Mouse (Mus musculus) kidney, adult 2 months (tissue): ENCODE measurements around the gene Grb7. TPM values are rescaled to one million over a fixed set of nuclear protein-coding genes. Genes with fewer than 3 reads are reported as not detected.

Experiments used
- DNase-seq: peaks from one replicate; pipeline ENCODE4 v3.0.0; 2021
- H3K27ac ChIP-seq: fragments of 200-500 bp; 2 replicates; pipeline ENCODE4 v1.5.1; 2012; ENCODE audit warnings: low read depth, low read length, control low read depth, inconsistent platforms; ENCODE audit not compliant: insufficient read depth
- H3K27me3 ChIP-seq: fragments of 200-500 bp; replicated peaks from 2 replicates; pipeline ENCODE4 v1.6.1; 2012; ENCODE audit warnings: mild to moderate bottlenecking, moderate library complexity, low read length, inconsistent platforms; ENCODE audit not compliant: control insufficient read depth, insufficient read depth
- H3K36me3 ChIP-seq: fragments of 200-500 bp; 2 replicates; pipeline ENCODE4 v1.6.1; 2012; ENCODE audit warnings: mild to moderate bottlenecking, moderate library complexity, low read length, inconsistent platforms; ENCODE audit not compliant: control insufficient read depth, insufficient read depth
- H3K4me1 ChIP-seq: fragments of 200-500 bp; 2 replicates; pipeline ENCODE4 v1.6.1; 2011; ENCODE audit warnings: low read length; ENCODE audit not compliant: control insufficient read depth, insufficient read depth
- H3K4me3 ChIP-seq: fragments of 200-500 bp; 2 replicates; pipeline ENCODE4 v1.5.1; 2011; ENCODE audit warnings: mild to moderate bottlenecking, low read depth, low read length, control low read depth; ENCODE audit not compliant: insufficient read depth
- CTCF ChIP-seq: fragments of 200-500 bp; conservative IDR thresholded peaks from 2 replicates; pipeline ENCODE4 v1.5.1; 2011; ENCODE audit warnings: low read depth, mild to moderate bottlenecking, control low read depth, low read length, moderate library complexity, mixed read lengths; ENCODE audit not compliant: insufficient read depth, insufficient read length
- POLR2A ChIP-seq: fragments of 200-500 bp; IDR thresholded peaks from one replicate; pipeline ENCODE4 v1.6.1; 2011; ENCODE audit warnings: low read depth, low read length, control low read depth
- WGBS: fragments of 180-500 bp; shearing (Covaris S2); methylation state at CpG from one replicate; pipeline ENCODE4 v1.1.7; 2018; 5-methylcytosine and 5-hydroxymethylcytosine counted together
- polyA plus RNA-seq: library from polyadenylated mRNA; depleted of rRNA; stranded (reverse); fragments of >200 nt; gene quantifications from 2 replicates; pipeline ENCODE4 v1.2.3, GENCODE M21; 2012

Grb7 gene
- polyA plus RNA-seq, 1 experiment = 143 TPM

- no peak overlapping the region for H3K27ac ChIP-seq
- WGBS = 86% methylated on average over 9 of the region's 9 CpGs
- no peak for TF ChIP-seq POLR2A
- TF ChIP-seq CTCF = no peak
Observed at GRCm38 (mm10) chr11:98459860-98460259, 13.7 kb downstream of the Grb7 start.

DNA sequence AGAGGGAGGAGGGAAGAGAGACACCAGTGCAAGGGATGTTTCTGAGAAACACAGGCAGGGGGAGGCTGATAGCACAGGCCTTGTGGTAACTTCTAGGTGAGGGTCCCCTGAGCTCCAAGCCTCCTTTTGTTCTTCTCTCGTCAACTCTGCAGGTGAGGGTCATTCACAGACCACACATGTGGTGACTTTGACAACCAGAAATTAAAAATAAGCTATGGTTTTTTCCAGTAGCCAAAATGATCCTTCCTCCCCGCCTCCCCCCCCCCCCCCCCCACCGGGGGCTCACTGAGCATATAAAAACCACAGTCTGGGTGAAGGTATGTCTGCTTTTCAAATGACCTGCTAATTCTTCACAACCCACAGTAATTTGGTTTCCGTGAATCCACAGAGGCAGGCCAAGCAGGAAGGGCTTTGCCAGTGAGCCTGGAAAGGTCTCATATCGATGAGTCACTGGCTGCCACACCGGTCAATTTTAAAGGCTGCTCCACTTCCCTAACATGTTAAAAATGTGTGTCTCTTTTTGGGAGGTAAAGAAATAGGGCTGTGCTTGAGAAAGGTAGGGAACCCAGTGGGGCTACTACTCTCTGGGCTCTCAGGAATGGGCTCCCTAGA, 15.0 kb downstream of the Grb7 start:
- DNase-seq = no peak
- Histone ChIP-seq H3K4me3 (no peak overlapping the region), H3K36me3 (no peaks in the 10 kb centered on the region), H3K27me3 (no peaks in the 10 kb centered on the region), H3K27ac (no peak overlapping the region), H3K4me1 (0 out of 2 replicates have a peak, but pooled peaks cover 8% of the 10 kb centered on the region)
- 60% methylated on average over 6 of the region's 6 CpGs for WGBS
- no peak for TF ChIP-seq CTCF
- no peak for TF ChIP-seq POLR2A

More at GRCm38 (mm10) chr11:98459860-98460259, 13.7 kb downstream of the Grb7 start:
- H3K27me3 ChIP-seq = no peaks in the 10 kb centered on the region
- no peak overlapping the region for H3K4me3 ChIP-seq
- H3K4me1 ChIP-seq = 0 out of 2 replicates have a peak, but pooled peaks cover 8% of the 10 kb centered on the region
- DNase-seq = no peak
- H3K36me3 ChIP-seq = 0 out of 2 replicates have a peak, but pooled peaks cover 5% of the 10 kb centered on the region

DNA sequence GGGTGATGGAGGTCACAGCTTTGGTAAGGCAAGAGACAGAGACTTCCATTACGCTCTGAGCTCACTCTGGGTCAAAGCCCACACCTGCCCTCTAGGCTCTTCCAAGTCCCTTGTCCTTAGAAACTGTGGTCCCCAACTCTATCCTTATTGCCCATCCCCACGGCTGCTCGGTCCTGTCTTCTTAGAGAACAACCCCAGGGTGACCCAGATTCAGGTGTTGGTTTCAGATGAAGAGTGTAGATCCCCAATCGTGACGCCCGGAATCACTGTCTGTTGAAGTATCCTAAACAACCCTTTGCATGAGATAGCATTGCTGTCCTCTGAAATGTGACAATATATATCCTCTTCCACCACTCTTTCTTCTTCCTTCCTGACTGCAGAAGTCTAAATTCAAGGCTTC, 16.1 kb downstream of the Grb7 start:
- DNase-seq = no peak
- no peak overlapping the region for H3K27ac ChIP-seq
- 0 out of 2 replicates have a peak, but pooled peaks cover under 1% of the 10 kb centered on the region for H3K4me1 ChIP-seq
- no peak overlapping the region for H3K4me3 ChIP-seq
- H3K27me3 ChIP-seq = no peaks in the 10 kb centered on the region
- WGBS = 94% methylated on average over 6 of the region's 6 CpGs
- H3K36me3 ChIP-seq = no peaks in the 10 kb centered on the region
- TF ChIP-seq CTCF (no peak), POLR2A (no peak)

DNA sequence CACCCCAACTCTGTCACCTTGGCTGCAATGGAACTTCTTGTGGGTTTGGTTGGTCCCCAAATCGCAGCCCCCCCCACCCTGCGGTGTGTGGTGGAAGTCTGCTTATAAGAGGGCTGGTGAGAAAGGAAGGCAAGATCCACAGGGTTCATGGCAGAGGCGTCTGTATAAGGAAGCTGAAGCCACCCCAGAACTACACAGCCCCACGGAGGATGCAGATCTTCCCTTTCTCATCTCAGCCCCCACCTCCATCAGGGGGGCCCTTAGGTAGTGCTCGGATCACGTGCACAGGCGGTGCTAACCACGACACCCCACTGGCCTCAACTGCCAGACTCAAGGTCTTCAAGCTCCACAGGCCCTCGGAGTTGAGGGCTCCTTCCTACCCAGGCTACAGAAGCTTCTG, 17.7 kb downstream of the Grb7 start:
- no peaks in the 10 kb centered on the region for H3K27me3 ChIP-seq
- 86% methylated on average over 9 of the region's 9 CpGs for WGBS
- no peak overlapping the region for H3K27ac ChIP-seq
- TF ChIP-seq POLR2A (no peak), CTCF (no peak)
- H3K4me3 ChIP-seq = no peak overlapping the region
- no peaks in the 10 kb centered on the region for H3K4me1 ChIP-seq
- H3K36me3 ChIP-seq = no peaks in the 10 kb centered on the region
- no peak for DNase-seq

GRCm38 (mm10) chr11:98464516-98464915, 18.3 kb downstream of the Grb7 start:
- Histone ChIP-seq H3K4me1 (no peaks in the 10 kb centered on the region), H3K4me3 (no peak overlapping the region), H3K36me3 (no peaks in the 10 kb centered on the region), H3K27ac (no peak overlapping the region), H3K27me3 (no peaks in the 10 kb centered on the region)
- no peak for DNase-seq
- WGBS = 77% methylated on average over 6 of the region's 6 CpGs
- TF ChIP-seq POLR2A = no peak

DNA sequence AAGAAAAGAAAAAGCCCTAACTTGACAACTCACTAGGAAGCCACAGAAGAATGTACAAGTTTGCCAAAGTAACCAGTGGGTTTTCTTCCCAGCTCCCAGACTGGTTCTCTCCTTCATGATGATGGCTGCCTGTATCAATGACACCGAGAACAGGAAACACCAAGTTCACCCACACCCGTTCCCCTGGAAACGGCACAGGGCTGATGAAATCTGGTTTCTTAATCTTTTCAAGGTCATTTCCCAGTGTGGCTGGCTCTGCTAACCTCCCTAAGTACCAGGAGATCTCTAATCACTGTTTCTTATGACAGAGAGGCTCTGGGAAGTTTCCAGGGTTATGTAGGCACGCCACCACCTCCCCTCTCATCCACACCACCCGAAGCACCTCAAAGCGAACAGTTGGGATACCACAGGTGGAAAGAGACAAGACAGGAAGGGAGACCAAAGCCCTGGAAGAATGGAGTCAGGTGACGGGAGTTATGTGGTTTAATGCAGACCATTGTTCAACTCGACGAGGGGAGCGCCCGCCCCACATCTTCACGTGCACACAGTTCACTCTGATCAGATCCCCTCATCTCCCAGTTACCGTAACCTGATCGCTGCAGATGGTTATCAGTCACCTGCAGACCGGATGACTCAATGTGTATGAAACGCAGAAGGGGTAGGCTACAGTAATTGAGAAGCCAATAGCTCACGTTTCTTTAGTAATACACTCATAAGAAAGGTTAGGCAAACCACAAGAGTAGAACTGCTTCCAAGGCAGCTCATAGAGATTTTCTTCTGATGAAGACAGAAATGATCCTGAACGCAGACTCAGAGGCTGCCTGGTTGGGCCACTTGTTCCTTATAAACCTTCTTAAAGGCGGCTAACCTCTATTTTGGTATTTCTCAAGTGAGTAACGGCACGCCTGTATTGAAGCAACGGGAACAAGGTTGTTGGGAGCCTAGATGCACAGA, 23.8 kb downstream of the Grb7 start:
- no peak for DNase-seq

GRCm38 (mm10) chr11:98470795-98471194, 24.6 kb downstream of the Grb7 start:
- Histone ChIP-seq H3K27ac (no peak overlapping the region), H3K27me3 (no peaks in the 10 kb centered on the region), H3K4me3 (no peak overlapping the region), H3K36me3 (no peaks in the 10 kb centered on the region), H3K4me1 (no peaks in the 10 kb centered on the region)
- TF ChIP-seq POLR2A (no peak), CTCF (no peak)
- DNase-seq = no peak
- 76% methylated on average over 6 of the region's 6 CpGs for WGBS

More for the DNA sequence above, 23.8 kb downstream of the Grb7 start:
- no peak overlapping the region; the same call in 1 of the 2 replicates for H3K27ac ChIP-seq
- no peaks in the 10 kb centered on the region for H3K36me3 ChIP-seq
- WGBS = 51% methylated on average over 22 of the region's 22 CpGs
- TF ChIP-seq CTCF (no peak), POLR2A (no peak)
- no peaks in the 10 kb centered on the region for H3K4me1 ChIP-seq
- no peak overlapping the region for H3K4me3 ChIP-seq
- H3K27me3 ChIP-seq = no peaks in the 10 kb centered on the region
